In the genomic region with DNA sequence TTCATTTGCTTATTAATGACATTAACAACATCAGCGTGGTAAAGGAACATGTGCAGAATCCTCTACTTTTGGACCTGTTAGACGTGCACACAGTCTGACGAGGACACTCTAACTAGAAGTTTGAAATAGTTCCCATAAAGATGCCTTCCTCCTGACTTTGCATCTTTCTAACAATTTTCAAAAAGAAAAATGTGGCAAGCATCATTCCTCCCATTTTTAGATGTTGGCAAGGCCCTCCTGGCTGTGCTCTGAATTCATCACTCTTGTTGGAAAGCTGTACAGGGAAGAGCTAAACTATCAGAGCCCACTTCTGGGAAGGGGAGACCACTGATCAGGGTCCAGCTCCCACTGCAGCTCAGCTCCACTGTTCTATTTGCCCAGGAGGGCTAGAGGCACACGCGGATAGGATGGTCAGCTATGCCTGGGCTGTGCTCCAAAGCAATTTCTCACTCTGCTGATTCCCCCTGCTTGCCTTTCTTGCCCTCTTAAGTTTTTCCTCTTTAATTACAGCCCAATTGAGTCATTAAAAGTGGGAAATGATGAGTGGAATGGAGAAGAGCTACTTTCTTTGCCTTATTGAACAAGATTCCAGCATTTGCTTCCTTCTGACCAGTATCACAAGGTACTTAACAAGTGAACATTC, we compare ENCODE assay signal across 20 mouse cellular contexts.
DNase-seq lines count a peak whose midpoint lies in the region; ATAC-seq and TF ChIP-seq lines count a peak whose summit lies in the region.
"Had no signal": no experiment of that assay in that cellular context is flagged by ENCODE, and none has a peak within 500 bp of the region (broad histone marks: within the 10 kb centered on the region; RNA-seq: fewer than 3 reads in every experiment).

No protein-coding gene starts in this region.

- CTCF ChIA-PET in Patski (lab: Charles Lee) = interaction anchor here (0.9 kb wide), 1 partner anchor 30 kb away, joined by 3 read pairs; no protein-coding TSS in a partner anchor

- no peak overlapping the region for H3K9ac ChIP-seq in forebrain, postnatal 0 days
- no peak overlapping the region for H3K9ac ChIP-seq in forebrain, embryonic 14.5 days (ENCODE audit: low read length)
- H3K9ac ChIP-seq: embryonic facial prominence, embryonic 12.5 days; heart, embryonic 13.5 days; hindbrain, embryonic 12.5 days had no signal

- in situ Hi-C loops in Patski (cut with MboI; ENCODE audit: low pct_unique_long_range_greater_than_20kb) = no loop called here

- TF ChIP-seq CTCF in forebrain, postnatal 0 days (IDR thresholded peaks at IDR 0.05; ENCODE audit: low read depth) = no peak
- no peak for TF ChIP-seq CTCF in Patski (IDR thresholded peaks at IDR 0.05)

- H3K9me3 ChIP-seq in forebrain, postnatal 0 days (ENCODE audit: low read length) = no peaks in the 10 kb centered on the region
- H3K9me3 ChIP-seq in forebrain, embryonic 14.5 days (replicated peaks; ENCODE audit: control insufficient read depth, low read length) = no peaks in the 10 kb centered on the region
- H3K9me3 ChIP-seq: embryonic facial prominence, embryonic 12.5 days; heart, embryonic 13.5 days; hindbrain, embryonic 12.5 days had no signal

- no peaks in the 10 kb centered on the region for H3K4me1 ChIP-seq in forebrain, postnatal 0 days (ENCODE audit: insufficient read depth)
- no peaks in the 10 kb centered on the region for H3K4me1 ChIP-seq in forebrain, embryonic 14.5 days (ENCODE audit: control insufficient read depth, insufficient read depth, low read length)
- H3K4me1 ChIP-seq: embryonic facial prominence, embryonic 12.5 days; heart, embryonic 13.5 days; hindbrain, embryonic 12.5 days had no signal

- no peaks in the 10 kb centered on the region for H3K36me3 ChIP-seq in forebrain, postnatal 0 days (ENCODE audit: insufficient read depth)
- H3K36me3 ChIP-seq in forebrain, embryonic 14.5 days (ENCODE audit: control insufficient read depth, insufficient read depth, low read length) = no peaks in the 10 kb centered on the region
- H3K36me3 ChIP-seq: embryonic facial prominence, embryonic 12.5 days; G1E; heart, embryonic 13.5 days; hindbrain, embryonic 12.5 days had no signal

- H3K27ac ChIP-seq in forebrain, postnatal 0 days (ENCODE audit: low read depth, low read length) = no peak overlapping the region
- H3K27ac ChIP-seq in forebrain, embryonic 14.5 days (ENCODE audit: low read depth, low read length) = no peak overlapping the region
- H3K27ac ChIP-seq: embryonic facial prominence, embryonic 12.5 days; heart, embryonic 13.5 days; hindbrain, embryonic 12.5 days had no signal

- peak; percentile 40; the same call in 1 of the 2 replicates for ATAC-seq in forebrain, postnatal 0 days
- ATAC-seq in forebrain, embryonic 14.5 days = no peak
- no peak for ATAC-seq in Patski
- ATAC-seq: activated CD4-positive, CD25-positive, alpha-beta regulatory T cell, adult 4 months; forebrain, embryonic 16.5 days; hindbrain, embryonic 16.5 days had no signal

- WGBS in forebrain, postnatal 0 days = 57% methylated on average over 5 of the region's 5 CpGs
- WGBS in forebrain, embryonic 14.5 days = 83% methylated on average over 5 of the region's 5 CpGs

- no peak overlapping the region for H3K4me3 ChIP-seq in forebrain, postnatal 0 days (ENCODE audit: low read depth, low read length)
- no peak overlapping the region for H3K4me3 ChIP-seq in forebrain, embryonic 14.5 days (ENCODE audit: low read depth, low read length)
- H3K4me3 ChIP-seq: embryonic facial prominence, embryonic 12.5 days; heart, embryonic 13.5 days; hindbrain, embryonic 12.5 days had no signal

- no peak overlapping the region for H3K4me2 ChIP-seq in forebrain, postnatal 0 days (ENCODE audit: low read depth)
- no peak overlapping the region for H3K4me2 ChIP-seq in forebrain, embryonic 14.5 days (ENCODE audit: low read length)
- H3K4me2 ChIP-seq: embryonic facial prominence, embryonic 12.5 days; heart, embryonic 13.5 days; hindbrain, embryonic 12.5 days had no signal

- intact Hi-C loops in left cerebral cortex, postnatal 4 days (cut with DNase I) = no loop called here

- POLR2A ChIA-PET in Patski (lab: Charles Lee) = no interaction called here

- DNase-seq in forebrain, postnatal 0 days = peak; percentile 23
- no peak for DNase-seq in forebrain, embryonic 14.5 days (ENCODE audit: low spot score)
- peak; percentile 32 for DNase-seq in left cerebral cortex, postnatal 4 days
- DNase-seq in left cerebral cortex, adult 9 months (ENCODE audit: low spot score in 2 of 2) = no peak
- peak; percentile 13 for DNase-seq in Patski (ENCODE audit: low read depth, low spot score)
- DNase-seq in adrenal gland, postnatal 25 days = no peak
- DNase-seq: adrenal gland, postnatal 14 days; cerebellum, adult 11-12 months; cerebellum, adult 9-11 months; gastrocnemius, postnatal 36 days; heart, adult 11 months; heart, postnatal 36 days; kidney, adult 11 months had no signal

- no peaks in the 10 kb centered on the region for H3K27me3 ChIP-seq in forebrain, postnatal 0 days (ENCODE audit: insufficient read depth, low read length)
- no peaks in the 10 kb centered on the region for H3K27me3 ChIP-seq in forebrain, embryonic 14.5 days (replicated peaks; ENCODE audit: control insufficient read depth, insufficient read depth, low read length)
- H3K27me3 ChIP-seq in Patski = no peaks in the 10 kb centered on the region
- H3K27me3 ChIP-seq: embryonic facial prominence, embryonic 12.5 days; heart, embryonic 13.5 days; hindbrain, embryonic 12.5 days had no signal

Comparison
In these comparisons a context has a peak if more than half of its experiments do, and no peak if none do; other contexts are left out.
1. DNase-seq: peak in forebrain, postnatal 0 days (single experiment), left cerebral cortex, postnatal 4 days (single experiment) and Patski (single experiment); none in forebrain, embryonic 14.5 days (single experiment), left cerebral cortex, adult 9 months (0 of 2) and adrenal gland, postnatal 25 days (single experiment).